Mouse (Mus musculus) cortical plate, adult 2 months (tissue): ENCODE results near the gene Rps6kc1. TPM values are rescaled to one million over a fixed set of nuclear protein-coding genes. Genes with fewer than 3 reads are reported as not detected.

ENCODE experiments used
- H3K27ac ChIP-seq: fragments of 200-500 bp; 2 replicates; pipeline ENCODE4 v1.5.1; 2012; ENCODE audit warnings: low read length, control low read depth, inconsistent platforms; ENCODE audit not compliant: insufficient read depth
- H3K4me1 ChIP-seq: fragments of 200-500 bp; 2 replicates; pipeline ENCODE4 v1.6.1; 2011; ENCODE audit warnings: low read length; ENCODE audit not compliant: control insufficient read depth, insufficient read depth
- H3K4me3 ChIP-seq: fragments of 200-500 bp; 2 replicates; pipeline ENCODE4 v1.5.1; 2011; ENCODE audit warnings: mild to moderate bottlenecking, low read length, control low read depth; ENCODE audit not compliant: insufficient read depth
- CTCF ChIP-seq: fragments of 200-500 bp; IDR thresholded peaks from 2 replicates; pipeline ENCODE4 v1.5.1; 2011; ENCODE audit warnings: mild to moderate bottlenecking, control low read depth, low read length; ENCODE audit not compliant: insufficient read depth; ENCODE audit errors: extremely low read depth
- POLR2A ChIP-seq: fragments of 200-500 bp; IDR thresholded peaks from 2 replicates; pipeline ENCODE4 v1.6.1; 2011; ENCODE audit warnings: mild to moderate bottlenecking, low read length, control low read depth; ENCODE audit not compliant: insufficient read depth; ENCODE audit errors: extremely low read depth
- polyA plus RNA-seq: library from polyadenylated mRNA; depleted of rRNA; stranded (reverse); fragments of >200 nt; gene quantifications from 2 replicates; pipeline ENCODE4 v1.2.3, GENCODE M21; 2012; rRNA removed

Gene Rps6kc1
- 26.1 and 30.7 TPM in 2 replicates for polyA plus RNA-seq

GRCm38 (mm10) chr1:190911415-190912123 lies at the start of gene Rps6kc1:
Gene Rps6kc1 (minus strand): TSS chr1:190911770.
- peak within 1 kb of the TSS; percentile 6; the same call in 1 of the 2 replicates for H3K27ac ChIP-seq
- no peak for TF ChIP-seq CTCF
- TF ChIP-seq POLR2A, result peak; percentile 88
- H3K4me3 ChIP-seq, result peak within 1 kb of the TSS; percentile 50
- H3K4me1 ChIP-seq, result peaks cover 4% of the 10 kb centered on the region; the same call in 1 of the 2 replicates

- no peak for TF ChIP-seq POLR2A
- no peak for TF ChIP-seq CTCF
- Histone ChIP-seq H3K27ac (no peak overlapping the region), H3K4me1 (no peaks in the 10 kb centered on the region), H3K4me3 (no peak overlapping the region)
Measured at GRCm38 (mm10) chr1:190958821-190959220, 47.3 kb upstream of the Rps6kc1 start.

GRCm38 (mm10) chr1:190953009-190953408 lies 41.4 kb upstream of the Rps6kc1 start:
- TF ChIP-seq POLR2A, result no peak
- TF ChIP-seq CTCF, result no peak
- Histone ChIP-seq H3K4me1 (no peaks in the 10 kb centered on the region), H3K4me3 (no peak overlapping the region), H3K27ac (no peak overlapping the region)

GRCm38 (mm10) chr1:190951014-190951413 lies 39.4 kb upstream of the Rps6kc1 start:
- H3K4me1 ChIP-seq, result no peaks in the 10 kb centered on the region
- no peak for TF ChIP-seq CTCF
- no peak for TF ChIP-seq POLR2A
- H3K27ac ChIP-seq, result no peak overlapping the region
- no peak overlapping the region for H3K4me3 ChIP-seq

- Histone ChIP-seq H3K4me1 (no peaks in the 10 kb centered on the region), H3K27ac (no peak overlapping the region), H3K4me3 (no peak overlapping the region)
- TF ChIP-seq CTCF (no peak), POLR2A (no peak)
Measured at GRCm38 (mm10) chr1:190948846-190949245, 37.3 kb upstream of the Rps6kc1 start.

- TF ChIP-seq CTCF (no peak), POLR2A (no peak)
- Histone ChIP-seq H3K4me1 (no peaks in the 10 kb centered on the region), H3K27ac (no peak overlapping the region)
Measured at GRCm38 (mm10) chr1:190948439-190948838, 36.9 kb upstream of the Rps6kc1 start.

GRCm38 (mm10) chr1:190947986-190948385 lies 36.4 kb upstream of the Rps6kc1 start:
- no peak overlapping the region for H3K27ac ChIP-seq
- H3K4me1 ChIP-seq, result no peaks in the 10 kb centered on the region
- no peak overlapping the region for H3K4me3 ChIP-seq
- TF ChIP-seq CTCF, result no peak
- TF ChIP-seq POLR2A, result no peak

More at GRCm38 (mm10) chr1:190948439-190948838, 36.9 kb upstream of the Rps6kc1 start:
- H3K4me3 ChIP-seq, result no peak overlapping the region

- peak; percentile 98 for TF ChIP-seq CTCF
- no peak for TF ChIP-seq POLR2A
- no peak overlapping the region for H3K4me3 ChIP-seq
- H3K4me1 ChIP-seq, result no peaks in the 10 kb centered on the region
Measured at GRCm38 (mm10) chr1:190944109-190944760, 32.7 kb upstream of the Rps6kc1 start.

GRCm38 (mm10) chr1:190939803-190940202 lies 28.2 kb upstream of the Rps6kc1 start:
- H3K27ac ChIP-seq, result no peak overlapping the region
- TF ChIP-seq POLR2A (no peak), CTCF (no peak)
- no peaks in the 10 kb centered on the region for H3K4me1 ChIP-seq
- no peak overlapping the region for H3K4me3 ChIP-seq

More at GRCm38 (mm10) chr1:190944109-190944760, 32.7 kb upstream of the Rps6kc1 start:
- no peak overlapping the region for H3K27ac ChIP-seq
